Mouse (Mus musculus) neural tube, embryonic 11.5 days (tissue): ENCODE data around the gene Pparg. TPM values are rescaled to one million over a fixed set of nuclear protein-coding genes. Genes with fewer than 3 reads are reported as not detected.

Experiments
- ATAC-seq: fragments of 200-750 bp; cut with Nextera tagmentation; 2 replicates; pipeline ENCODE4 v1.8.0; 2017; ENCODE audit warnings: moderate number of reproducible peaks, mild to moderate bottlenecking, moderate TSS enrichment, moderate library complexity; ENCODE audit not compliant: insufficient read depth, low FRiP score, low TSS enrichment
- DNase-seq: peaks from one replicate; pipeline ENCODE4 v3.0.0-alpha.2; 2015; ENCODE audit warnings: low spot score
- H3K27ac ChIP-seq: fragments of 300-500 bp; sonication (generic); 2 replicates; pipeline ENCODE4 v1.5.1; 2014; ENCODE audit warnings: low read depth, mild to moderate bottlenecking, low read length
- H3K27me3 ChIP-seq: fragments of 300-500 bp; sonication (generic); 2 replicates; pipeline ENCODE4 v1.6.1; 2014; ENCODE audit warnings: mild to moderate bottlenecking, low read length, mixed read lengths; ENCODE audit not compliant: control insufficient read depth, insufficient read depth
- H3K36me3 ChIP-seq: fragments of 300-500 bp; sonication (generic); 2 replicates; pipeline ENCODE4 v1.6.1; 2014; ENCODE audit warnings: mild to moderate bottlenecking, low read length, moderate library complexity, mixed read lengths; ENCODE audit not compliant: control insufficient read depth, insufficient read depth
- H3K4me1 ChIP-seq: fragments of 300-500 bp; sonication (generic); 2 replicates; pipeline ENCODE4 v1.6.1; 2014; ENCODE audit warnings: low read length, mixed read lengths; ENCODE audit not compliant: control insufficient read depth, insufficient read depth
- H3K4me2 ChIP-seq: fragments of 300-500 bp; sonication (generic); 2 replicates; pipeline ENCODE4 v1.6.1; 2014; ENCODE audit warnings: low read depth, mild to moderate bottlenecking, moderate library complexity
- H3K4me3 ChIP-seq: fragments of 300-500 bp; sonication (generic); 2 replicates; pipeline ENCODE4 v1.5.1; 2014; ENCODE audit warnings: low read depth, low read length
- H3K9ac ChIP-seq: fragments of 300-500 bp; sonication (generic); 2 replicates; pipeline ENCODE4 v1.6.1; 2014; ENCODE audit warnings: mild to moderate bottlenecking, low read length
- H3K9me3 ChIP-seq: fragments of 300-500 bp; sonication (generic); 2 replicates; pipeline ENCODE4 v1.6.1; 2016; ENCODE audit warnings: low read length; ENCODE audit not compliant: control insufficient read depth
- WGBS: fragments of 180-500 bp; shearing (Covaris S2); extraction: QIAGEN DNeasy Blood & Tissue Kit; methylation state at CpG from one replicate; pipeline ENCODE4 v1.1.7; 2014; 5-methylcytosine and 5-hydroxymethylcytosine counted together
- polyA plus RNA-seq: library from polyadenylated mRNA; unstranded; fragments of >200 nt; fragmentation: Nextera tagmentation; extraction: Ambion mirVana; gene quantifications from 2 replicates; pipeline ENCODE4 v1.2.1, GENCODE M21; 2014

The Pparg gene
- polyA plus RNA-seq, 1 experiment from 2014 or later: 0.19 TPM

GRCm38 (mm10) chr6:115501131-115501530 lies 140.4 kb downstream of the Pparg start:
- 80% methylated on average over 3 of the region's 3 CpGs for WGBS
- no peaks in the 10 kb centered on the region for H3K4me1 ChIP-seq
- no peak overlapping the region for H3K27ac ChIP-seq
- no peaks in the 10 kb centered on the region for H3K36me3 ChIP-seq
- no peak for DNase-seq
- no peak overlapping the region for H3K4me3 ChIP-seq
- ATAC-seq: no peak
- no peak overlapping the region for H3K9ac ChIP-seq
- no peaks in the 10 kb centered on the region for H3K9me3 ChIP-seq
- no peaks in the 10 kb centered on the region for H3K27me3 ChIP-seq
- H3K4me2 ChIP-seq: no peak overlapping the region

- Histone ChIP-seq H3K4me1 (no peaks in the 10 kb centered on the region), H3K4me3 (no peak overlapping the region), H3K9ac (no peak overlapping the region), H3K9me3 (no peaks in the 10 kb centered on the region), H3K4me2 (no peak overlapping the region), H3K27ac (no peak overlapping the region), H3K27me3 (no peaks in the 10 kb centered on the region), H3K36me3 (no peaks in the 10 kb centered on the region)
- WGBS: 99% methylated on average over 4 of the region's 4 CpGs
- ATAC-seq (no peak), DNase-seq (no peak)
Measured at GRCm38 (mm10) chr6:115503038-115503437, 142.3 kb downstream of the Pparg start.

- Histone ChIP-seq H3K27me3 (no peaks in the 10 kb centered on the region), H3K9me3 (no peaks in the 10 kb centered on the region), H3K4me3 (no peak overlapping the region), H3K4me1 (no peaks in the 10 kb centered on the region), H3K27ac (no peak overlapping the region), H3K9ac (no peak overlapping the region), H3K36me3 (no peaks in the 10 kb centered on the region), H3K4me2 (no peak overlapping the region)
- 86% methylated on average over 10 of the region's 10 CpGs for WGBS
- DNase-seq: no peak
- ATAC-seq: no peak
Measured at GRCm38 (mm10) chr6:115503549-115504159, 142.9 kb downstream of the Pparg start.

GRCm38 (mm10) chr6:115504160-115504558 lies 143.4 kb downstream of the Pparg start:
- Histone ChIP-seq H3K27me3 (no peaks in the 10 kb centered on the region), H3K4me1 (no peaks in the 10 kb centered on the region), H3K9me3 (no peaks in the 10 kb centered on the region), H3K4me3 (no peak overlapping the region), H3K9ac (no peak overlapping the region), H3K4me2 (no peak overlapping the region), H3K27ac (no peak overlapping the region), H3K36me3 (no peaks in the 10 kb centered on the region)
- no peak for ATAC-seq
- DNase-seq: no peak
- WGBS: 84% methylated on average over 3 of the region's 3 CpGs

- H3K9ac ChIP-seq: no peak overlapping the region
- no peak overlapping the region for H3K4me2 ChIP-seq
- DNase-seq (no peak), ATAC-seq (no peak)
- no peaks in the 10 kb centered on the region for H3K9me3 ChIP-seq
- H3K4me3 ChIP-seq: no peak overlapping the region
- WGBS: 89% methylated on average over 5 of the region's 5 CpGs
- H3K27me3 ChIP-seq: no peaks in the 10 kb centered on the region
- no peaks in the 10 kb centered on the region for H3K36me3 ChIP-seq
- no peak overlapping the region for H3K27ac ChIP-seq
- no peaks in the 10 kb centered on the region for H3K4me1 ChIP-seq
Measured at GRCm38 (mm10) chr6:115504915-115505314, 144.2 kb downstream of the Pparg start.

- WGBS: 82% methylated on average over 1 of the region's 1 CpGs
- no peak overlapping the region for H3K4me2 ChIP-seq
Measured at GRCm38 (mm10) chr6:115506425-115506824, 145.7 kb downstream of the Pparg start.

GRCm38 (mm10) chr6:115511447-115511846 lies 150.7 kb downstream of the Pparg start:
- Histone ChIP-seq H3K36me3 (no peaks in the 10 kb centered on the region), H3K27ac (no peak overlapping the region), H3K27me3 (no peaks in the 10 kb centered on the region), H3K9me3 (no peaks in the 10 kb centered on the region), H3K9ac (no peak overlapping the region), H3K4me2 (no peak overlapping the region), H3K4me1 (no peaks in the 10 kb centered on the region), H3K4me3 (no peak overlapping the region)
- no peak for ATAC-seq
- no peak for DNase-seq
- WGBS: 90% methylated on average over 3 of the region's 3 CpGs

More at GRCm38 (mm10) chr6:115506425-115506824, 145.7 kb downstream of the Pparg start:
- H3K9ac ChIP-seq: no peak overlapping the region
- ATAC-seq (no peak), DNase-seq (no peak)
- no peaks in the 10 kb centered on the region for H3K36me3 ChIP-seq
- no peak overlapping the region for H3K27ac ChIP-seq
- no peaks in the 10 kb centered on the region for H3K4me1 ChIP-seq
- no peaks in the 10 kb centered on the region for H3K27me3 ChIP-seq
- no peak overlapping the region for H3K4me3 ChIP-seq
- H3K9me3 ChIP-seq: no peaks in the 10 kb centered on the region

- Histone ChIP-seq H3K9me3 (no peaks in the 10 kb centered on the region), H3K27ac (no peak overlapping the region), H3K4me1 (no peaks in the 10 kb centered on the region), H3K9ac (no peak overlapping the region), H3K36me3 (no peaks in the 10 kb centered on the region), H3K4me2 (no peak overlapping the region), H3K27me3 (no peaks in the 10 kb centered on the region), H3K4me3 (no peak overlapping the region)
- ATAC-seq: no peak
- 92% methylated on average over 4 of the region's 4 CpGs for WGBS
- no peak for DNase-seq
Measured at GRCm38 (mm10) chr6:115513207-115513606, 152.5 kb downstream of the Pparg start.

- no peak for ATAC-seq
- 76% methylated on average over 4 of the region's 4 CpGs for WGBS
- no peak overlapping the region for H3K4me2 ChIP-seq
- no peak for DNase-seq
- H3K9me3 ChIP-seq: no peaks in the 10 kb centered on the region
- no peaks in the 10 kb centered on the region for H3K36me3 ChIP-seq
- H3K4me1 ChIP-seq: no peaks in the 10 kb centered on the region
- H3K4me3 ChIP-seq: no peak overlapping the region
- no peak overlapping the region for H3K27ac ChIP-seq
- H3K9ac ChIP-seq: no peak overlapping the region
- H3K27me3 ChIP-seq: no peaks in the 10 kb centered on the region
Measured at GRCm38 (mm10) chr6:115517904-115518303, 157.2 kb downstream of the Pparg start.
